Mouse (Mus musculus): Measurements from ENCODE around the gene Cldn4.

GRCm38 (mm10) chr5:134989741-134990140 is 43.0 kb upstream of the Cldn4 start:
- TF ChIP-seq HCFC1 (IDR thresholded peaks at IDR 0.05; ENCODE audit: borderline replicate concordance, insufficient read depth, low read length) (no peak), ZNF384 (IDR thresholded peaks at IDR 0.05; ENCODE audit: low read depth, low read length) (no peak)

Data from ES-E14 (cell line).